Mouse (Mus musculus) telencephalon, adult 2 months (tissue): Measurements from ENCODE around the gene Gpatch2.

Source experiments
- DNase-seq: peaks from one replicate; pipeline ENCODE4 v3.0.0-alpha.2; 2011; ENCODE audit warnings: low read depth, low spot score

Gene Gpatch2

GRCm38 (mm10) chr1:187215181-187216116 lies at the start of gene Gpatch2, which contains the start of gene Spata17:
Gene Gpatch2 (plus strand): TSS chr1:187215508.
Gene Spata17 (minus strand): TSS chr1:187215465.
- DNase-seq, result peak; percentile 80

DNA sequence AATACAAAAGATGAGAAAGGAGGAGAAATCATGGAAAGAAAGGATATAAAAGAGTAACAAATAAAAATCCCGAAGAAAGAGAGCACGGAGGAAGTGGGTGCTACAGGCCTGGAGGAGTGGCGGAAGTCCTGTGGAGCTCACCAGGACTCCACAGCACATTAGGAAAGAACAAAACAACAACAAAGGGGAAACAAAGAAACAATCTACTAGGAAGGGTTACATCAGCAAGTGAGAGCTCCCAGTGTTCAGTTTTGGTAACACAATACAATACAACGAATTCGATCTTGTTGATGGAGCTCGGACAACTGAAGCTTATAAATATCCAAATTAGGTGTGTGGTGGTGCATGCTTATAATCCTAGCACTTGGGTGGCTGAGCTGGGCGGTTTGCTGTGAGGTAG lies 45.7 kb upstream of the Gpatch2 start:
- no peak for DNase-seq

DNA sequence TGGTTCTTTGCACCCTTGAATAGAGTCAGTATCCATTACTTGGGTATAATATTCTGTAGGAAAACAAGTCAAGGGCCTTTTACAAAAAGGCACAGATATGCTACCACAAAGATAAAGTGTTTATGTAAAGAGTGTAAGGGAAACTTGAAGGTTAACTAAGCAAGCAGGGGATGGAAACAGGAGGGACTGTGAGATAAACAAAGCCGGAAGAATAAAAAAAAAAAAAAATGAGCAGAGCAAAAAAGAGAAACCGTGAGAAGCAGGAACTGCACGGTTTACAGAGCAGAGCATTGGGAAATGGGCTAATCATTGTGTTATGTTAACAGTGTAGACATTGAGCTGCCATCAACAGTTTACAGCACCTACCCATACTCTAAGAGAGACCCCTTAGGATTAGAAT lies 44.9 kb upstream of the Gpatch2 start:
- no peak for DNase-seq

GRCm38 (mm10) chr1:187175991-187176390 lies 39.3 kb upstream of the Gpatch2 start:
- DNase-seq, result no peak

DNA sequence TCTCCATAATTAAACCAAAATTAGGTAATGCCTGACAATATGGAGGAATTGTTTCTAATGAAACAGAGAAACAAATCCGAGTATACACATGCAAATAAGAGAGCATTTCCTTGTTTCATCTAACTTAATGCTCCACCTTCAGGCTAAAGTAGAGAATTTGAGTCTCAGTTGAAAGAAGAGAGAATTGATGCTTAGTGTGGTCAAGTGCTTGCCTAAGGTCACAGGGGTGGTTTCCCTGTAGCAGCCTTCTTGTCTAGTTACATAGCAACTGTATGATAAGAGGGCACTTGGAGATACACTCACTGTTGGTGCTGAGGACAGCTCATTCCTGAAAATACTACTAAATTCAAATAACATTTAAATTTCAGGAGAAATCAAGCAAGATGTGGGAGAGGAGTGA lies 36.8 kb upstream of the Gpatch2 start:
- DNase-seq, result no peak

DNA sequence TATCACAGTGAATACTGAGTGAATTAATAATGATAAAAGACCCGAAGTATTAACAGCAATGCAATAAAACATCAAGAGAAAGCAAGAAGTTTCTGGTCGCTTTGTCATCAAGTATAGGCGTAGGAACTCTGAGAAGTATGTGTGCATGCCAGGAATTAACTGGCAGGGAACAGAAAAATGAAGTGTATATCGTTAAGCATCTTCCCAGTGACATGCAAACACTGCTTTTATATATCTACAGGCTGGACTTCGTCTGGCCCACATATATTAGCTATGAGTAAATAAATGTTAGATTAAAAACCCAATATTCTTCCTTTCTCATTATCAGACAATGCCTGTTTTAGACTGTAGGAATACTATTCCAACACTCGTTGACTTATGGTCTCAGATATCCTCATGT lies 9.8 kb upstream of the Gpatch2 start:
- DNase-seq, result no peak

- no peak for DNase-seq
Measured at GRCm38 (mm10) chr1:187209496-187209895, 5.8 kb upstream of the Gpatch2 start.

DNA sequence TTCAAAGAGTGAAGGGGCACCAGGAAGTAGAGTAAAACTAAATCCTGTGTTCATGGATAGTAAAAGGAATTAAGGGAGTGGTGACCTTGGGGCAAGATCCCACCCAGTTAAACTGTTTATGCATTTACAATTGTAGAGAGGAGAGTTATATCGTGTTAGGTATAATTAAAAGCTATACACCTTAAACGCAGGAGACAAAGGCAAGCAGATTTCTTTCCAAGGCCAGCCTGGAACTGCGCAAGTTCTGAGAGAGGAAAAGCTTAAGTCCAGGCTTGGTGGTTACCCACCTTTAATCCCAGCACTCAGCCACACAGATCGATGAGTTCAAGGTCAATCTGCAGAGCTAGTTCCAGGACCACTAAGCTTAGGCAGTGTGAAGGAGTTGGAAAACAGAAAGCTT lies 4.6 kb upstream of the Gpatch2 start:
- DNase-seq, result no peak

GRCm38 (mm10) chr1:187216620-187217410 lies 1.5 kb downstream of the Gpatch2 start:
- no peak for DNase-seq

DNA sequence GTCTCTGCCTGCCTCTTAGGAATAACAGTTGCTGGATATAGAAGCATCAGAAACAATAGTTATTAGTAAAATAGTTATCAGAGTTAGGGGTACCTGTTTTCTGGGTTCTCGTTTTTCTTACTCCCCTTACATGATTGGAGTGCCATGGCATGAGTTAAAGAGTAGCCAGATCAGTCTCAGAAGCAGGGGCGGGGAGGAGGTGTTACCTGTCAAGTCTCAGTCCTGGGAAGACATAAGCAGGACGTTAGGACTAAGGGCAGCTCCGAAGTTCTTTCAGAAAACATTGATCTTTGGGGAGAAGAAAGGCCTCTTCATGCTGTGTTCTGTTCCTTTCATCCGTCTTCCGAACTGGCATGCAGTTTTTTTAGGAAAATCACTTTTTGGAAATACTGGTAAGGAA lies 5.4 kb downstream of the Gpatch2 start:
- DNase-seq, result no peak

DNA sequence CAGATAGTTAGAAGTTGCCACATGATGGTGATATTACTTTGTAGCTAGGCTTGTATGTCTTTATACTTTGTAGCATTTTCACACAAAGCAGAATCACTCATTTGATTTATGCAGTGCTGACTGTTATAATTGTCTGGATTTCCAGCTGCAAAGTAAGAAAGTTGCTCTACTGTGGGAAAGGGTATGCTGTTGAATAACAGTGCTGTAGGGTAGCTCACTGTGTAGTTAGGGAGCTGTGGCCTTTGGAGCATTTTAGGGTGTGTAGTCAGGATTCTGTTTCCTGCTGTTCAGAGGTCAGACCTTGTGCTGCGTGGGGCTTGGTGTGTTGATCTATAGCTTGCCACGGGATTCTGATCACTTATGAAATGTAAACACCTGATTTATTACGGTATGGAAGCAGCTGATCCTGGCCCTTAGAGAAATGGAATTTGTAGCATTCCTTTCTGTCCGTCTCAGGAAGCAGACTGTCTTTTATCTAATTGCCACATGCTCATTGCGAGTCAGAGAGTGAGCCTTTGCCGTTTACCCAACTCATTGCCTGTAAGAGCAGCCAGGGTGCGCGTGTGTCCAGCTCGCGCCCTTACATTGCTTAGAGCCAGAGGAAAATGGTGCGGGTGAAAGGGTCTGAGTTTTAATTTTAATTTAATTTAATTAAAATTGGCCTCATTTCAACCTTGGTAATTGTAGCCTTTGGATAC lies 11.2 kb downstream of the Gpatch2 start:
- DNase-seq, result no peak

- no peak for DNase-seq
Measured at GRCm38 (mm10) chr1:187228414-187229146, 13.3 kb downstream of the Gpatch2 start.

DNA sequence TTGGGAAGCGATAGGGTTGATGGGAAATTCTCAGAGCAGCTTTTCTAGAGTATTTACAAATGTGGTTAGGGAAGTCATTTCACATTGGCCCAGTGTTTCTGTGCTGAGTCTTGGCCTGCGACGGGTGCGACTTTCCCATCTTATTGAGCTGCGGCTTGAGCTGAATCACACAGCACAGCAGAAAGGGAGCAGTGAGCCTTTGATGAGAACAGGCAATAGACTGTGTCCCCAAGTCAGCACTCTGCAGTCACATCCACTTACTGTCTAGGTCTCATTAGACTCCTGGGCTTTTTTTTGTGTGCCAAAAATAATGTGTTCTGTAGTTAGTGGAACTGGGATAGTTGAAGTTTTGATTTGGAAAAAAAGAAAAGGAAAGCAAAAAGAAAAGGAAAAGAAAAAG lies 14.9 kb downstream of the Gpatch2 start:
- no peak for DNase-seq

GRCm38 (mm10) chr1:187232196-187232955 lies 17.1 kb downstream of the Gpatch2 start:
- no peak for DNase-seq

DNA sequence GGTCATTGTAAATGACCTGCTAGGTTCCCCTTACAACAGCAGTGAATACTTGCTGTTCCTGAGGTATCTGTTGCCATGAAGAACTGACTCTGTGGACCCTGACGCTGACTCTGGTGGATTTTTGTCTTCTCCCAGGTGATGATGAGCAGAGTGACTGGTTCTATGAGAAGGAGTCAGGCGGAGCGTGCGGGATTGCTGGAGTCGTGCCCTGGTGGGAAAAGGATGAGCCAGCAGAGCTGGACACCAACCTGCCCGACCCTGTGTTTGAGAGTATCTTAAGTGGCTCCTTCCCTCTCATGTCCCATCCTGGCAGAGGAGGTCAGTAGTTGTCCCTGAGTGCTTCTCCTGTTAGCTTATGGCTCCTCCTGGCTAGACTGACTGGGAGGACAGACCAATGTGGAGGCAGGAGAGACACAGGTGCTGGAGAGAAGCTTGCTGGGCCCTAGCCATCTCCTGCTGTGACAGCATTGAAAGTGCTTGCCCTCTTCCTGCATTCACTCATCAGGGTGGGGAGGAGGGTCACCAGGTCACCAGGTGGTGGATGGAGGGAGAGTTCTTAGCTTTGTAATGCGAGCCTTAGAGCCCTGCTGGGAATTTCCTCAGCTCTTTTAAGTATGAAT lies 17.8 kb downstream of the Gpatch2 start:
- no peak for DNase-seq

DNA sequence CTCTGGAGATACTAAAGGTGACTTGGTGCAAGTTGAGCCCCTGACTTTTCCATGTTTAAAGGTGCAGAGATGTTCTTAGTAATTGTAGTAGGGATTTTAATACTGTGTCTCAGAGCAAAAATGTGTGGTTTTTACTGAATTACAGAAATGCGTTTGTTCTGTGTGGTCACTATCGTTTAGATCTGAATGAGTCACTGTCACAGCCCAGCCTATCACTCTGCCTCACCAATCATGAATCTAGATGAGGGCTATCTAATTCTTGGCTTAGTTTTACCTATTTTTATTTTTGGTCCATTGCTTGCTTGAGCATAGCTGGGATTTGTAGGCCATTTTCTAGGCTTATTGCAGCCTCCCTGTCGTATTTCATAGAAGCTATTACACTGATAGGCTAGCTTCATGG lies 19.9 kb downstream of the Gpatch2 start:
- DNase-seq, result no peak

DNA sequence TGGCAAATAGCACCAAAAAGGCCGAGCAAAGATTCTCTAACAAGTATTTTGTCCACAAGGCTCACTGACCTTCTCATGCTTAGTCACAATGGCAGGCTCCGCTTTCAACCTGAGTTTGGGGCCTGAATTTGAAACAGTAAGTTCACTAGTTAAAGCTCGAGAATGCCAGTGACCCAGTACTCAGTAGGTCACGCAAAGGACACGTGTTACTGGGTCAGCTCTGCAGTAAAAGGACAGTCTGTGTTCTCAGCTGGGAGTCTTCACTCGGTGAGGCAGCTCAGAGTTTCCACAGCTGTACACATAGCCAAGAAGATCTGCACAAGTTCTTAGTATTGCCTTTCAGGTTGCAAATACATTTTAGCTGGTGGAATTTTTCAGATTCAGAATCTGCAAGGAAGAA lies 21.0 kb downstream of the Gpatch2 start:
- no peak for DNase-seq

DNA sequence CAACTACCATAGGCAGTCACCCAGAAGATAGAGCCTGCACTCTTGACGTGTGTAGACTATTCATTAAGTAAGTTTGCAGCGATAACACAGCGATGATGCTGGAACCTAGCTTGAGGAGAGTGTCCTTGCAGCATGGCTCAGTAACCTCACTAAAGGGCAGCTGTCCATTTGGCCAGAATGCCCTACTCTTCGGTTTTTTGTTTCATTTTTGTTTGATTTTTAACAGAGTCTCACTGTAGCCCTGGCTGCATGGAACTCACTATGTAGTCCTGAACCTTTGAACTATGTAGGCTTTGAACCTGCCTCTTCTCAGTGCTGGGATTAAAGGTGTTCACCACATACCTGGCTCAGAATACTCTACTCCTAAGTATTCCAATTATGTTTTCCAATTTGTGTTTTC lies 22.8 kb downstream of the Gpatch2 start:
- no peak for DNase-seq

GRCm38 (mm10) chr1:187240304-187240703 lies 25.0 kb downstream of the Gpatch2 start:
- DNase-seq, result no peak

GRCm38 (mm10) chr1:187241329-187241728 lies 26.0 kb downstream of the Gpatch2 start:
- DNase-seq, result no peak
